Mouse (Mus musculus): ENCODE results near the gene Cntrob.

GRCm38 (mm10) chr11:69297799-69298198, 25.8 kb downstream of the Cntrob start:
- TF ChIP-seq CTCF (IDR thresholded peaks at IDR 0.05; ENCODE audit: borderline replicate concordance, extremely low read depth, insufficient read depth, insufficient read length) = no peak
- TF ChIP-seq POLR2A (IDR thresholded peaks at IDR 0.05; ENCODE audit: borderline replicate concordance, extremely low read depth, insufficient read depth, insufficient read length, poor library complexity, severe bottlenecking) = no peak
